Mouse (Mus musculus): ENCODE data around the gene Krtap4-1. TPM values are rescaled to one million over a fixed set of nuclear protein-coding genes. Genes with fewer than 3 reads are reported as not detected.
A peak's percentile ranks its signal among the peaks of the same experiment; 100 is the strongest.
"Not testable (repeated sequence)": the region's sequence is repeated elsewhere in the genome, so short reads cannot be mapped to it uniquely, and the experiment has no call there.

Krtap4-1 gene
- polyA plus RNA-seq, 2 experiments = not detected

DNA sequence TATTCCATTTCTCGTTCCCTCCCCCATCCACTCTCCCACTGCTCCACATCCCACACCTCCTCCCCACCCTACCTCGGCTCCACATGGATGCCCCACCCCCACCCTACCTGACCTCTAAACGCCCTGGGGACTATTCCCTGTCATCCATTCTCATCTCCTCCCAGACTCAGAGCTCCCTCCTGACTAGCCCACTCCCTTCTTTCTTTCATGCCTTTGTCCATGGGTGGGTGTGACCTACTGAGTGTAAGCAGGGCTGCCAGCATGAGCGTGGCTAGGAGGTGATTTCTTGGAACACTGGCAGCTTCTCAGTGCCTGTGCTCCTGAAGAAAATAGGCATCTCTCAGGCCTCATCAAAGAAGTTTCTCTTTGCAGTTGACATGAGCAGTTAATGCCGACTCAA, 29.0 kb upstream of the Krtap4-1 start:
- DNase-seq (ENCODE audit: low spot score) (no peak), ATAC-seq (ENCODE audit: low FRiP score, low read depth) (no peak)
- Histone ChIP-seq H3K9me3 (ENCODE audit: control insufficient read depth, low read length) (no peaks in the 10 kb centered on the region), H3K4me1 (ENCODE audit: control insufficient read depth, insufficient read depth, low read length) (no peaks in the 10 kb centered on the region), H3K27ac (replicated peaks; ENCODE audit: low read depth, low read length) (no peak overlapping the region), H3K4me3 (replicated peaks; ENCODE audit: low read length) (no peak overlapping the region), H3K27me3 (ENCODE audit: control insufficient read depth, insufficient read depth, low read length) (no peaks in the 10 kb centered on the region), H3K4me2 (replicated peaks; ENCODE audit: low read depth, low read length, severe bottlenecking) (no peak overlapping the region), H3K9ac (ENCODE audit: low read depth, low read length, severe bottlenecking) (no peak overlapping the region), H3K36me3 (ENCODE audit: control insufficient read depth, insufficient read depth, low read length) (no peaks in the 10 kb centered on the region)
- no peak for TF ChIP-seq POLR2A (IDR thresholded peaks at IDR 0.05; ENCODE audit: borderline replicate concordance, extremely low read depth, insufficient read depth, insufficient read length)
- 48% methylated on average over 5 of the region's 5 CpGs for WGBS

DNA sequence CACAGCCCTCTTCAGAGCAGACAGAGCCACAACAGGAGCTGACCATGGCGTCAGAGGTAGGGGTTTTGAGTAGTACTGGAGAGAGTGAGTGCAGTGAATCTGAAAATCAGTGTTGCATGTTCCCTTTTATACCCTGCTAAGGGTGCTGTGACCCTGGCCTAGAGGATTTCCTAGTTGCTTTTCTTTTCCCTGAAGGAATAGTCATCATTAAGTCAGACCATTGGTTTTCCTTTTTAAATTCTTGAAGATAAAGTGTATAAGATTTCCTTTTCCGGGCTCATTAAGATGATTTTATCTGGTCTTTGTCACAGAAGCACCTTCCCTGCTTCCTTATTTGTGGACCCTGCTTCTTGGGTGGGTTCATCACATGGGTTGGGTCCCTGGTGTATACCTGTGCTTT, 22.1 kb upstream of the Krtap4-1 start, which contains the start of gene Gm11555:
Gm11555 (minus strand) TSS at position 101 of the 400 bp plus-strand sequence.
- ATAC-seq (ENCODE audit: low FRiP score, low read depth) = no peak
- no peak for TF ChIP-seq POLR2A (IDR thresholded peaks at IDR 0.05; ENCODE audit: borderline replicate concordance, extremely low read depth, insufficient read depth, insufficient read length)
- DNase-seq (ENCODE audit: low spot score) = no peak

DNA sequence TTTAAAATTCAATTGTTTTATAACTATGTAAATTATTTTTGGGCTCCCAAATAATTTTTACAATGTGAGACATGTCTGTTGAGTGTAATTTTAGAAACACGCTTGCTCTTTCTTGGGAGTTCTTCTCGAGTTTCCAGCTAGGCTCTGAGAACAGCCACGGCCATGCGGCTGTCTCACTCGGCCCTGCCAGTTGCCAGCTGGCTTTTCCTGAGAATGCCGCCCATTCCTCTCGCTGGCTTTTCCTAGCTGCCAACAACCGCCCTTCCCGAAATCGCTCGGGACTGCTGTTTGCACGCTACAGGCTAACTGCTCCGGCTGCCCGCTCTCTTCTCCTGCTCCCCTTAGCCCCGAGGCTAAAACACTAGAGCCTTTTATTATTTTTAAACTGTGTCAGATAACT, 18.4 kb upstream of the Krtap4-1 start:
- no peak for TF ChIP-seq POLR2A (IDR thresholded peaks at IDR 0.05; ENCODE audit: borderline replicate concordance, extremely low read depth, insufficient read depth, insufficient read length)
- no peak overlapping the region for H3K27ac ChIP-seq (replicated peaks; ENCODE audit: low read depth, low read length)
- no peaks in the 10 kb centered on the region for H3K9me3 ChIP-seq (ENCODE audit: control insufficient read depth, low read length)
- no peaks in the 10 kb centered on the region for H3K27me3 ChIP-seq (ENCODE audit: control insufficient read depth, insufficient read depth, low read length)
- no peak overlapping the region for H3K4me2 ChIP-seq (replicated peaks; ENCODE audit: low read depth, low read length, severe bottlenecking)
- no peak overlapping the region for H3K4me3 ChIP-seq (replicated peaks; ENCODE audit: low read length)
- no peaks in the 10 kb centered on the region for H3K36me3 ChIP-seq (ENCODE audit: control insufficient read depth, insufficient read depth, low read length)
- H3K9ac ChIP-seq (ENCODE audit: low read depth, low read length, severe bottlenecking) = no peak overlapping the region
- H3K4me1 ChIP-seq (ENCODE audit: control insufficient read depth, insufficient read depth, low read length) = no peaks in the 10 kb centered on the region
- WGBS = 76% methylated on average over 15 of the region's 15 CpGs
- ATAC-seq (ENCODE audit: low FRiP score, low read depth) (peak; percentile 34; the same call in 1 of the 2 replicates), DNase-seq (ENCODE audit: low spot score) (peak; percentile 17)

More for the DNA sequence above, 22.1 kb upstream of the Krtap4-1 start, which contains the start of gene Gm11555:
- Histone ChIP-seq H3K4me2 (replicated peaks; ENCODE audit: low read depth, low read length, severe bottlenecking) (no peak within 1 kb of the TSS), H3K4me1 (ENCODE audit: control insufficient read depth, insufficient read depth, low read length) (no peaks in the 10 kb centered on the region), H3K27me3 (ENCODE audit: control insufficient read depth, insufficient read depth, low read length) (no peaks in the 10 kb centered on the region), H3K27ac (replicated peaks; ENCODE audit: low read depth, low read length) (no peak within 1 kb of the TSS), H3K9ac (ENCODE audit: low read depth, low read length, severe bottlenecking) (no peak within 1 kb of the TSS), H3K4me3 (replicated peaks; ENCODE audit: low read length) (no peak within 1 kb of the TSS), H3K36me3 (ENCODE audit: control insufficient read depth, insufficient read depth, low read length) (no peaks in the 10 kb centered on the region), H3K9me3 (ENCODE audit: control insufficient read depth, low read length) (no peaks in the 10 kb centered on the region)
- WGBS = 71% methylated on average over 2 of the region's 2 CpGs

DNA sequence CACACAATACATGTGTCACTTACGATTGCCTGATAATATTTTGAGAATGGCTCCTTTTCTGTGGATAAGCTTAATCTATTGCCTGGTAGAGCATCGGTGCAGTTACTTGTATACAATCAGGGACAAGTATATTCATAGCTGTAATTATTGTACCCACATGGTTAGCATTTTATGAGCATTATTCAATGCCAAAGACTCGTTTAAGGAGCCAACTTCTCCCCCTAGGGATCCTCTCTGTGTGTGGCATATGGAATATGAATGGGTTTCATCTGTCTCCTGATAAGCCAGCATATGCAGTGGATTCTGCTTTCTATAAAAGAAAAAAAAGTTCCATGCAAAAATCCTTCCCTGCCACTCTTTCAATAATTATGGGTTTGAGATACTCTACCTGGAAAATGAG, 16.3 kb upstream of the Krtap4-1 start:
- ATAC-seq (ENCODE audit: low FRiP score, low read depth) (no peak), DNase-seq (ENCODE audit: low spot score) (no peak)
- Histone ChIP-seq H3K9me3 (ENCODE audit: control insufficient read depth, low read length) (no peaks in the 10 kb centered on the region), H3K27ac (replicated peaks; ENCODE audit: low read depth, low read length) (no peak overlapping the region), H3K4me2 (replicated peaks; ENCODE audit: low read depth, low read length, severe bottlenecking) (no peak overlapping the region), H3K9ac (ENCODE audit: low read depth, low read length, severe bottlenecking) (no peak overlapping the region), H3K4me3 (replicated peaks; ENCODE audit: low read length) (no peak overlapping the region), H3K27me3 (ENCODE audit: control insufficient read depth, insufficient read depth, low read length) (no peaks in the 10 kb centered on the region), H3K36me3 (ENCODE audit: control insufficient read depth, insufficient read depth, low read length) (no peaks in the 10 kb centered on the region), H3K4me1 (ENCODE audit: control insufficient read depth, insufficient read depth, low read length) (no peaks in the 10 kb centered on the region)
- 57% methylated on average over 3 of the region's 3 CpGs for WGBS
- TF ChIP-seq POLR2A (IDR thresholded peaks at IDR 0.05; ENCODE audit: borderline replicate concordance, extremely low read depth, insufficient read depth, insufficient read length) = no peak

DNA sequence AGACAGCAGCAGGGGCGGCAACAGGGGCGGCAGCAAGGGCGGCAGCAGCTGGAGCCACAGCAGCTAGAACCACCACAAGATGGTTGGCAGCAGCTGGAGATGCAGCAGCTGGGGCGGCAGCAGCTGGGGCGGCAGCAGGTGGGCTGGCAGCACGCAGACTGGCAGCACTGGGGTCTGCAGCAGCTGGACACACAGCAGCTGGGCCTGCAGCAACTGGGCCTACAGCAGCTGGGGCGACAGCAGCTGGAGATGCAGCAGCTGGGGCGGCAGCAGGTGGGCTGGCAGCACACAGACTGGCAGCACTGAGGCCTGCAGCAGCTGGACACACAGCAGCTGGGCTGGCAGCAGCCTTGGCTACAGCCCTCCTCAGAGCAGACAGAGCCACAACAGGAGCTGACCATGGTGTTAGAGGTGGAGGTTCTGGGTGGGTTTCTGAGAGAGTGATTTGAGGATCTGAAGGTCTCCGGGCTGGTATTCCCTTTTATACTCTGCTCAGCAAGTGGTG, 15.6 kb upstream of the Krtap4-1 start, which contains the start of gene Krtap4-7:
Krtap4-7 (minus strand) TSS at position 455 of the 505 bp plus-strand sequence.
- not testable (repeated sequence) for H3K9ac ChIP-seq (ENCODE audit: low read depth, low read length, severe bottlenecking); H3K4me1 ChIP-seq (ENCODE audit: control insufficient read depth, insufficient read depth, low read length); H3K27ac ChIP-seq (replicated peaks; ENCODE audit: low read depth, low read length); DNase-seq (ENCODE audit: low spot score); ATAC-seq (ENCODE audit: low FRiP score, low read depth); H3K4me2 ChIP-seq (replicated peaks; ENCODE audit: low read depth, low read length, severe bottlenecking); H3K4me3 ChIP-seq (replicated peaks; ENCODE audit: low read length); H3K27me3 ChIP-seq (ENCODE audit: control insufficient read depth, insufficient read depth, low read length); H3K36me3 ChIP-seq (ENCODE audit: control insufficient read depth, insufficient read depth, low read length); H3K9me3 ChIP-seq (ENCODE audit: control insufficient read depth, low read length)
- WGBS = 82% methylated on average over 9 of the region's 9 CpGs

DNA sequence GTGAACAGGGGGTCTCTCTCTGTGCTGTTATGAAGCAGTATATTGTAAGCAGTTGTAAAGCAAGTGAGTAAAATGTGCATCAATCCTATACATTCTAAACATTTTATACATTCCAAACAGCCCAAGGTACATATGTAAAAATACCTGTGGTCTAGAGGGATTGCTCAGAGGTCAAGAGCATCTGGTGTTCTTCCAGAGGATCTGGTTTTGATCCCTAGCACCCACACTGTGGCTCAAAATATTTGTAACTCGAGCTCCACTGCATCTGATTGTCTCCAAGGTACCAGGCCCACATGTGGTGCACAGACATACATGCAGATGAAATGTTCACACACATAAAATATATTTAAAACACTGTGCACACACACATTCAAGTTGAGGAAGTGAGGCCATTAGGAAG, 12.9 kb upstream of the Krtap4-1 start:
- ATAC-seq (ENCODE audit: low FRiP score, low read depth) (no peak), DNase-seq (ENCODE audit: low spot score) (peak; percentile 8)
- TF ChIP-seq POLR2A (IDR thresholded peaks at IDR 0.05; ENCODE audit: borderline replicate concordance, extremely low read depth, insufficient read depth, insufficient read length) = no peak
- no peak overlapping the region for H3K4me3 ChIP-seq (replicated peaks; ENCODE audit: low read length)
- H3K36me3 ChIP-seq (ENCODE audit: control insufficient read depth, insufficient read depth, low read length) = no peaks in the 10 kb centered on the region
- WGBS = 8% methylated on average over 1 of the region's 1 CpGs
- no peaks in the 10 kb centered on the region for H3K9me3 ChIP-seq (ENCODE audit: control insufficient read depth, low read length)
- H3K9ac ChIP-seq (ENCODE audit: low read depth, low read length, severe bottlenecking) = no peak overlapping the region
- no peaks in the 10 kb centered on the region for H3K27me3 ChIP-seq (ENCODE audit: control insufficient read depth, insufficient read depth, low read length)
- H3K4me1 ChIP-seq (ENCODE audit: control insufficient read depth, insufficient read depth, low read length) = no peaks in the 10 kb centered on the region
- no peak overlapping the region for H3K27ac ChIP-seq (replicated peaks; ENCODE audit: low read depth, low read length)
- no peak overlapping the region for H3K4me2 ChIP-seq (replicated peaks; ENCODE audit: low read depth, low read length, severe bottlenecking)

Data from limb, embryonic 14.5 days (tissue).